Comparison of ENCODE assay signal across 9 mouse cellular contexts in the genomic region with DNA sequence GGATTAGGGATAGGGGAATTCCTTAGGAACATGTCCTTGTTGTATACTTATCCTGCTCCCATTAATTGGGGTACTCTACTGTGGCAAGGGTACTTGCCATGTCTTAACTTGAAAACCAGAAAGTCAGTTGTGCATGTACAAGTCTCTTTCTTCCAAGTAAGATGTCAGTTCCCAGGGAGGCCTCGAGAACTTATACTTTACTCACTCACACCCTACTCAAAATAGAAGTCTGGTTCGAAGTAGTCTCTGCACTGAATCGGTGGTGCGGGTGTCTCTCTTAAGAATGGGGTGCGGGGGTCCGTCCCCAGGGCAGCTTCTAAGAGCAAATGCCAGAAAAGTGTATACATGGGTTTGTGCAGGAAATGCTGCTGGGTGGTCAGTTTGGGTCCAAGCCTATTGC. TPM values are rescaled to one million over a fixed set of nuclear protein-coding genes. Genes with fewer than 3 reads are reported as not detected.
A peak's percentile ranks its signal among the peaks of the same experiment; 100 is the strongest.
DNase-seq lines count a peak whose midpoint lies in the region; ATAC-seq and TF ChIP-seq lines count a peak whose summit lies in the region.
"Had no signal": no experiment of that assay in that cellular context is flagged by ENCODE, and none has a peak within 500 bp of the region (broad histone marks: within the 10 kb centered on the region; RNA-seq: fewer than 3 reads in every experiment).

No protein-coding gene starts in this region.

- no peak for TF ChIP-seq CTCF in lung, postnatal 0 days (IDR thresholded peaks at IDR 0.05)

- no peak overlapping the region for H3K27ac ChIP-seq in midbrain, embryonic 14.5 days (replicated peaks; ENCODE audit: low read depth, low read length)
- H3K27ac ChIP-seq in midbrain, embryonic 13.5 days: no peak overlapping the region
- H3K27ac ChIP-seq in lung, postnatal 0 days (ENCODE audit: low read length): no peak overlapping the region
- no peak overlapping the region for H3K27ac ChIP-seq in intestine, embryonic 16.5 days (ENCODE audit: low read length)
- H3K27ac ChIP-seq: stomach, embryonic 15.5 days had no signal

- TF ChIP-seq EP300 in lung, postnatal 0 days (IDR thresholded peaks at IDR 0.05): no peak

- no peaks in the 10 kb centered on the region for H3K4me1 ChIP-seq in midbrain, embryonic 14.5 days (ENCODE audit: control insufficient read depth, insufficient read depth, low read length)
- H3K4me1 ChIP-seq in midbrain, embryonic 13.5 days (replicated peaks): peaks cover 8% of the 10 kb centered on the region
- no peaks in the 10 kb centered on the region for H3K4me1 ChIP-seq in lung, postnatal 0 days (ENCODE audit: insufficient read depth, low read depth, low read length)
- no peaks in the 10 kb centered on the region for H3K4me1 ChIP-seq in intestine, embryonic 16.5 days (ENCODE audit: control insufficient read depth, insufficient read depth, low read length)
- H3K4me1 ChIP-seq: stomach, embryonic 15.5 days had no signal

- no peaks in the 10 kb centered on the region for H3K36me3 ChIP-seq in midbrain, embryonic 14.5 days (ENCODE audit: control insufficient read depth, insufficient read depth, low read length)
- no peaks in the 10 kb centered on the region for H3K36me3 ChIP-seq in midbrain, embryonic 13.5 days
- no peaks in the 10 kb centered on the region for H3K36me3 ChIP-seq in lung, postnatal 0 days (ENCODE audit: insufficient read depth, low read length)
- no peaks in the 10 kb centered on the region for H3K36me3 ChIP-seq in intestine, embryonic 16.5 days (ENCODE audit: control insufficient read depth, insufficient read depth, low read length)
- H3K36me3 ChIP-seq: stomach, embryonic 15.5 days had no signal

- no peak overlapping the region for H3K4me2 ChIP-seq in midbrain, embryonic 14.5 days (ENCODE audit: low read length)
- no peak overlapping the region for H3K4me2 ChIP-seq in midbrain, embryonic 13.5 days (replicated peaks)
- no peak overlapping the region for H3K4me2 ChIP-seq in lung, postnatal 0 days (replicated peaks; ENCODE audit: low read depth, low read length)
- H3K4me2 ChIP-seq in intestine, embryonic 16.5 days (ENCODE audit: low read depth, low read length): no peak overlapping the region

- H3K4me3 ChIP-seq in midbrain, embryonic 14.5 days (replicated peaks; ENCODE audit: low read depth, low read length): no peak overlapping the region
- no peak overlapping the region for H3K4me3 ChIP-seq in midbrain, embryonic 13.5 days (replicated peaks)
- H3K4me3 ChIP-seq in lung, postnatal 0 days (ENCODE audit: low read depth, low read length): no peak overlapping the region
- no peak overlapping the region for H3K4me3 ChIP-seq in intestine, embryonic 16.5 days (ENCODE audit: low read length)
- H3K4me3 ChIP-seq: stomach, embryonic 15.5 days had no signal

- peak; percentile 86 for DNase-seq in midbrain, embryonic 14.5 days
- peak; percentile 99 for DNase-seq in c-Kit-positive CD71-positive TER-119-negative erythroid progenitor cells, embryonic 14.5 days (ENCODE audit: low read depth)
- peak; percentile 93 to 100 for DNase-seq in gastrocnemius, adult 8-10 months (ENCODE audit: low spot score in 2 of 2)
- DNase-seq in layer of hippocampus, adult 18-20 months (ENCODE audit: low spot score in 2 of 2): peak; percentile 96 to 98
- DNase-seq in lung, postnatal 0 days (ENCODE audit: low spot score): peak; percentile 96
- DNase-seq in spleen, postnatal 10 days (ENCODE audit: low spot score in 2 of 2): peak; percentile 90 to 100

- no peak overlapping the region for H3K9ac ChIP-seq in midbrain, embryonic 14.5 days (replicated peaks; ENCODE audit: low read length)
- H3K9ac ChIP-seq in midbrain, embryonic 13.5 days (replicated peaks): no peak overlapping the region
- H3K9ac ChIP-seq in lung, postnatal 0 days (replicated peaks; ENCODE audit: low read depth): no peak overlapping the region
- no peak overlapping the region for H3K9ac ChIP-seq in intestine, embryonic 16.5 days (ENCODE audit: low read depth, low read length)
- H3K9ac ChIP-seq: stomach, embryonic 15.5 days had no signal

- no peaks in the 10 kb centered on the region for H3K9me3 ChIP-seq in midbrain, embryonic 14.5 days (ENCODE audit: control insufficient read depth, low read length)
- no peaks in the 10 kb centered on the region for H3K9me3 ChIP-seq in midbrain, embryonic 13.5 days
- H3K9me3 ChIP-seq in lung, postnatal 0 days (ENCODE audit: low read length): no peaks in the 10 kb centered on the region
- no peaks in the 10 kb centered on the region for H3K9me3 ChIP-seq in intestine, embryonic 16.5 days (ENCODE audit: control insufficient read depth, low read length)
- H3K9me3 ChIP-seq: stomach, embryonic 15.5 days had no signal

- ATAC-seq in midbrain, embryonic 14.5 days (ENCODE audit: low FRiP score, low TSS enrichment): no peak
- no peak for ATAC-seq in midbrain, embryonic 13.5 days
- no peak for ATAC-seq in lung, postnatal 0 days
- no peak for ATAC-seq in intestine, embryonic 16.5 days

- WGBS in midbrain, embryonic 14.5 days: 84% methylated on average over 6 of the region's 6 CpGs
- WGBS in midbrain, embryonic 13.5 days: 88% methylated on average over 6 of the region's 6 CpGs
- 81% methylated on average over 6 of the region's 6 CpGs for WGBS in lung, postnatal 0 days
- WGBS in intestine, embryonic 16.5 days: 88% methylated on average over 6 of the region's 6 CpGs

- no peaks in the 10 kb centered on the region for H3K27me3 ChIP-seq in midbrain, embryonic 14.5 days (ENCODE audit: control insufficient read depth, insufficient read depth, low read length)
- H3K27me3 ChIP-seq in midbrain, embryonic 13.5 days: no peaks in the 10 kb centered on the region
- no peaks in the 10 kb centered on the region for H3K27me3 ChIP-seq in lung, postnatal 0 days (replicated peaks; ENCODE audit: insufficient read depth, low read length)
- no peaks in the 10 kb centered on the region for H3K27me3 ChIP-seq in intestine, embryonic 16.5 days (replicated peaks; ENCODE audit: control insufficient read depth, insufficient read depth, low read length)
- H3K27me3 ChIP-seq: stomach, embryonic 15.5 days had no signal

RNA-seq across cellular contexts. Expression of a gene that starts 2.1 kb away (rescaled TPM):
- 90.0 and 125 TPM in 2 replicates for polyA plus RNA-seq in midbrain, embryonic 14.5 days (2014; fragmentation: Nextera tagmentation; extraction: Ambion mirVana)
- polyA plus RNA-seq in midbrain, embryonic 13.5 days (2015; fragmentation: Nextera tagmentation; extraction: Ambion mirVana): 92.3 and 98.0 TPM in 2 replicates
- 10 to 100 TPM; 17.3 to 20.3 (median 18.2) TPM for total RNA-seq in gastrocnemius, adult 8-10 months (2022)
- total RNA-seq in layer of hippocampus, adult 18-20 months (2021): 10 to 100 TPM; 49.2 to 50.1 TPM
- polyA plus RNA-seq in lung, postnatal 0 days (2015; fragmentation: Nextera tagmentation; extraction: Ambion mirVana): 37.7 and 38.5 TPM in 2 replicates
- polyA plus RNA-seq in intestine, embryonic 16.5 days (2015; fragmentation: Nextera tagmentation; extraction: Ambion mirVana): 41.8 and 42.5 TPM in 2 replicates

RNA-seq across cellular contexts. Expression of a gene that starts 2.8 kb away (rescaled TPM):
- polyA plus RNA-seq in midbrain, embryonic 14.5 days (2014; fragmentation: Nextera tagmentation; extraction: Ambion mirVana): 35.1 and 52.4 TPM in 2 replicates
- 45.3 and 53.6 TPM in 2 replicates for polyA plus RNA-seq in midbrain, embryonic 13.5 days (2015; fragmentation: Nextera tagmentation; extraction: Ambion mirVana)
- total RNA-seq in gastrocnemius, adult 8-10 months (2022): 10 to 100 TPM; 16.6 to 21.7 (median 19.6) TPM
- 10 to 100 TPM; 49.8 to 53.9 TPM for total RNA-seq in layer of hippocampus, adult 18-20 months (2021)
- 23.7 and 31.4 TPM in 2 replicates for polyA plus RNA-seq in lung, postnatal 0 days (2015; fragmentation: Nextera tagmentation; extraction: Ambion mirVana)
- 22.6 and 23.6 TPM in 2 replicates for polyA plus RNA-seq in intestine, embryonic 16.5 days (2015; fragmentation: Nextera tagmentation; extraction: Ambion mirVana)
